Mouse (Mus musculus): ENCODE data around the gene Galr3.
A peak's percentile ranks its signal among the peaks of the same experiment; 100 is the strongest.
"Not testable (repeated sequence)": the region's sequence is repeated elsewhere in the genome, so short reads cannot be mapped to it uniquely, and the experiment has no call there.

Galr3 gene

DNA sequence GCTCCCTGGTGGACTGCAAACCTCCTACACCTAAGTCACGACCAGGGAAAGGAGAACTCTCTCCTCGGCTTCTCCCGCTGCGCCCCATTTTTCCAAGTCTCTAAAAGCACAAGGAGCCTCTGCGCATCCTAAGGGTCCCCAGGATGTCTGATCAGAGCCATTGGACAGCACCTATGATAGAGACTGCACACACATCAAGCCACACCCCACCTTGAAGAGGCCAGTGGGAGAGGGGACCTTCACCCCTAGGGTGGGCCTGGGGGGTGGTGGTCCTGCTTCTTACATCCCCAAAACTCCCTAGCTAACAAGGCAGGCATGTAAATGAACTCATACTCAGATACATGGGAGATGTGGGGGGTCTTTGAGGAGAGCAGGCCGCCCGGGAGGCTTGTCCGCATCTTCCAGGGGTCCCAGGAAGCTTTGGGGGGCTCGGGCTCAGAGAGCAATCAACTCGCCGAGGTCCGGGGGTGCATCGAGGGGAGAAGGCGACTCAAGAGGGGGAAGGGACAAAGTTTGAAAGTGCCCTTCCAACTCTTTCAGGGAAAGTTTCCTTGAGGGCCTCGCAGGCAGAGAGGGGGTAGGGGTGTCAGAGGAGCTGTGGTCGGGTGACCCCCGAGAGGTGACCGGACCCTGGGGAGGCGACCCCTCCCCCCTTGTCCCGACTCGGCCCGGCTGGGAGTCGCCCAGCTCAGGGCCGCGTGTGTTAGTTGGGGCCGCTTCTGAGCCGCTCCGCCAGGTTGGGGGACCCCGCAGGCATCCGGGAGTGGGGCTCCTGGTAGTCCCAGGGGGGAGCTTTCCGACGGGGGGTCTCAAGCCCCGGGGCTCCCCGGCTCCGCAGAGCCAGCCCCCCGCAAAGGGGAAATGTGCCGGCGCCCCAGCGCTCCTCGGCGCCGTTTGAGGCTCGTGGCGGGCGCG, 14.1 kb upstream of the Galr3 start:
- DNase-seq: peak; percentile 96

DNA sequence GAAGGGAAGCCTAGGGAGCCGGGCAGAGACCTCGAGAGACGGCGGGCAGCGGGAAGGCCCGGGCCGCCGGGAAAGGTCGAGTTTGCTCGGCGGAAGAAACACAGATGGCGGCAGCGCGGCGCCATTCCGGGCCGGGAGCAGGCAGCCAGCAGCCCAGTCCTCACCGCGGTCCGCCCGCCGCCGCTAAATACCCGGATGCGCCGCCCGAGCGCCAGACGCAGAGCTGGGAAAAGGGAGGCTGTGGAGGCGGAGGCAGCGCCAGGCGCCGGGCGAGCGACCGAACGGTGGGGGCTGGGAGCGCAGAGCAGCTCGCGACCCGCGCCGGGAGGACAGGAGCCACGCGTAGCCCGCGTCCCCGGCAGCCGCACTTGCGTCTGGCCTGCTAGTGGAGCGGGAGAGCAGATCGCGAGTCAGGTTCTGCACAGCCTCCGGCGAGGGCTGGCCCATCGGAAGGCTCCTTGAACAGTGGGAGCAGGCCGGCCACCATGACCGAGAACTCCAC, 13.4 kb upstream of the Galr3 start, which contains the start of gene H1f0:
TSS of gene H1f0 (plus strand) at position 214 of the 502 bp plus-strand sequence.
- peak; percentile 99 for DNase-seq

DNA sequence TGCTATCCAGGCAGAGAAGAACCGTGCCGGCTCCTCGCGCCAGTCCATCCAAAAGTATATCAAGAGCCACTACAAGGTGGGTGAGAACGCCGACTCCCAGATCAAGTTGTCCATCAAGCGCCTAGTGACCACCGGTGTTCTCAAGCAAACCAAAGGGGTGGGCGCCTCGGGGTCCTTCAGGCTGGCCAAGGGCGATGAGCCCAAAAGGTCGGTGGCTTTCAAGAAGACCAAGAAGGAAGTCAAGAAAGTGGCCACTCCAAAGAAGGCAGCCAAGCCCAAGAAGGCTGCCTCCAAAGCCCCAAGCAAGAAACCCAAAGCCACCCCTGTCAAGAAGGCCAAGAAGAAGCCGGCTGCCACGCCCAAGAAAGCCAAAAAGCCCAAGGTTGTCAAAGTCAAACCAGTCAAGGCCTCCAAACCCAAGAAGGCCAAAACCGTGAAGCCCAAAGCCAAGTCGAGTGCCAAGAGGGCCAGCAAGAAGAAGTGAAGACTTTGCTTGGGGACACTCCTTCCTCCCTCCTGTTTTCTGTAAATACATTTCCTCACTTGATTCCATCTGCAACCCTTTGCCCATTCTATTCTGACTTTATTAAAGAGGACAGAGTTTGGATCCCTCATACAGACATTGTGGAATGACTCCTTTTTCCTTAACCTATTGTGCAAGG, 12.7 kb upstream of the Galr3 start:
- DNase-seq: no peak

GRCm38 (mm10) chr15:79029519-79030241, 12.0 kb upstream of the Galr3 start:
- peak; percentile 88 for DNase-seq

GRCm38 (mm10) chr15:79030551-79031435, 10.9 kb upstream of the Galr3 start:
- DNase-seq: peak; percentile 100

GRCm38 (mm10) chr15:79031908-79032307, 9.8 kb upstream of the Galr3 start:
- not testable (repeated sequence) for DNase-seq

DNA sequence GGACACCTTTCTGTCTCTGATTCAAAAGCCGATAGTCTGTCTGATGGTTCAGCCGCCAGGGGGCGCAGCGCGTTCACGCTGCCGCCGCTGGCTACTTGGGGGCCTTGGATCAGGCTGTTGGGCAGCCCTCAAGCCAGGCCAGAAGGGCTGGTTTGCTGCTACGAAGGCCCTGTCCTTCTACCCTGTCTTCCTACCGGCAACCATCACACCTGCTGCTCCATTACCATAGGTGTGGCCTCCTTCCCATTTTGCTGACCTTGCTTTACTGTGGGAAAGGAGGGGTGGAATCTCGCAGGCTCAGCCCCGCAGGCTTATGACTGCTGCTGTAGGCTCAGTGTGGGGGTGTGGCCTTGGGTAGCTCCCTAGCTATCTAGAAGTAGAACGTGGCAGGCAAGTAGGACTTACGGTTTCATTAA, 3.8 kb upstream of the Galr3 start:
- peak; percentile 95 for DNase-seq

- peak; percentile 91 for DNase-seq
Observed at GRCm38 (mm10) chr15:79038331-79038730, 3.4 kb upstream of the Galr3 start.

DNA sequence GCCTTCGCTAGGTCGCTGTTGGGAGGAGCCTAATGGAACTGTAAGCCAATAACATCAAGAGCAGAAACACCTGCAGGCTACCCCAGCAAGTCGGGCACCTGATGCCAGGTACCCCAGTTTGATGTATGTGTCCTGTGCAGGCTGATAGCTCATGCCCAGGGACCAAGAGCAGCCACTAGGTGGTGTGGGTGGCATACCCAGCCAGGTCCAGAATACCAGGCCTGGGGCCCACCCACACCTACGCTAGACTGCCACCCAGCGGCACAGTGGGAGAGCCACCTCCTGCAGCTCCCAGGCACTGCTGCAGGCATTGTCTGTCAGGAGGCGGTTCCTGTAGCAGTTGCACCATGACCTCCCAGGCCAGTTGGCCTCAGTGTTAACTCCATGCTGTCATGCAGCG, 2.8 kb upstream of the Galr3 start:
- peak; percentile 97 for DNase-seq

- no peak for DNase-seq
Observed at GRCm38 (mm10) chr15:79040501-79041416, 926 bp upstream of the Galr3 start.

DNA sequence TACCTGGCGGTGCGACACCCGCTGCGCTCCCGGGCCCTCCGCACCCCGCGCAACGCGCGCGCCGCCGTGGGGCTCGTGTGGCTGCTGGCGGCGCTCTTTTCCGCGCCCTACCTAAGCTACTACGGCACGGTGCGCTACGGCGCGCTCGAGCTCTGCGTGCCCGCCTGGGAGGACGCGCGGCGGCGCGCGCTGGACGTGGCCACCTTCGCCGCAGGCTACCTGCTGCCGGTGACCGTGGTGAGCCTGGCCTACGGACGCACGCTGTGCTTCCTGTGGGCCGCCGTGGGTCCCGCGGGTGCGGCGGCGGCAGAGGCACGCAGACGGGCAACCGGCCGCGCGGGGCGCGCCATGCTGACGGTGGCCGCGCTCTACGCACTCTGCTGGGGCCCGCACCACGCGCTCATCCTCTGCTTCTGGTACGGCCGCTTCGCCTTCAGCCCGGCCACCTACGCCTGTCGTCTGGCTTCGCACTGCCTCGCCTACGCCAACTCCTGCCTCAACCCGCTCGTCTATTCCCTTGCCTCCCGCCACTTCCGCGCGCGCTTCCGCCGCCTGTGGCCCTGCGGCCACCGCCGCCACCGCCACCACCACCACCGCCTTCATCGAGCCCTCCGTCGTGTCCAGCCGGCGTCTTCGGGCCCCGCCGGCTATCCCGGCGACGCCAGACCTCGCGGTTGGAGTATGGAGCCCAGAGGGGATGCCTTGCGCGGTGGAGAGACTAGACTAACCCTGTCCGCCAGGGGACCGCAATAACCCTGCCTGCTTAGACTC, 1.2 kb downstream of the Galr3 start:
- no peak for DNase-seq

DNA sequence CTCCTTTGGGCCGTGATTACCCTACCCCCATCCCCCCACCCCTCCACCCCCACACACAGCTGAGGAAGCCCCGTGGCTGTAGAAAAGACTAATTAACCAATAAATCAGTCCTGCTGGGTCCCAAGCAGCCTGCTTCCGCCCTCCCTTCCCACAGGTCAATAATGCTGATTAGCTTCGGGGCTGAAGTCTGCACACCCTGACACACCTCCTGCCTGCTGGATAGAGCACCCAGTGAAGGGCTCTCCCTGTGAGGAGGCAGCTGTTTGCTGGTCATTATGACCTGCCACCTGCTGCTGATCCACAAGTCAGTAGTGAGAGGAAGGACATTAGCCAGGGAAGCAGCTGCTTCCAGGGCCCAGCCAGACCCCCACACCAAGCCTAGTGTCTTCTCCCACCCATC, 3.2 kb downstream of the Galr3 start:
- no peak for DNase-seq

DNA sequence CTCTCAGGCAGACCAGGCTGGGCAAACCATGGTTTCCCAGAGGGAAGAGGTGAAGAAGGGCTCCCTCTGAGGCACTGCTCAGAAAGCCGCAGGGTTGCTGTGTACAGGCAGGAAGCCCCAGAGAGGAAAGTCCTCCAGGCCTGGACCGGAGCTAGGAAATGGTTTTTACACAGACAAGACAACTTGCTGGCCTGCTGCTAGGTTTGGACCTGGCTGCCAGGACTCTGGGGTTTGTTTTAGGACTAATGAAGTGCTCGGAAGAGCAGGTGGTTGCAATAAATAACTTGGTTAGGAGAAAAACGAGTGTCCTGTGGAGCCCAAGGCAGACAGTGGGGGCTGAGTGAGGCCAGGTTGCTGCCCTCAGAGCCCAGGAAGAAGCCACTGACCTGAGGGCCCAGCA, 6.5 kb downstream of the Galr3 start:
- DNase-seq: no peak

DNA sequence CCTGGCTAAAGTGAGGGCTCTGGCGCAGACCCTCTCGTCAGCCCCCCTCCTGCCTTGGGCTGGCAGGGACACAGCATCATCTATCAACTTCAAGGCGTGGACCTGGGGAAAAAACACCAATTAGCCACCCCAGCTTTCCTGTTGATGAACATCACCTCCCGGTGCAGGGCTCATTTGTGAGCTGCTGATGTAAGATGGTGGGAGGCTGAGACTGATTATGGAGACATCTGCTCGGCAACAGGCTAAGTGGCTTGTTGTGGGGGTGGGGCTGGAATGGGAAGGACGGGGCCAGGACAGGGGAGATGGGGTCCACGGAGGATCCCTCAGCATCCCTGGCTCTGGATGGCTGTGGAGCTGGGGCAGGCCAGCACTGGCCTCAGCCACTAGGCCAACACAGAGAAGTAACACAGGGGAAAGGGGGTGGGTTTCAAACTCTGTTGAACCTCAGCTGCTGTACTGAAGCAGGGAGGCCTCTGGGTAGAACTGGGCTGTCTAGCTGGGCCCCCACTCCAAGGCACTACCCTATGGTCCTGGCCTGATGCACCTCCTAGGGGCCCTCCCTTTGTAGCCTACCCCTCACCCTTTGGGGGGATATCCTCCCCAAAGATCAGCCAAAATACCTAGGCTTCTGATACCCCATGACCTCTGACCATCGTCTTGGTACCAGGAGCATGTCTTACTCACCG, 8.6 kb downstream of the Galr3 start:
- DNase-seq: no peak

- no peak for DNase-seq
Observed at GRCm38 (mm10) chr15:79050964-79051363, 9.3 kb downstream of the Galr3 start.

DNA sequence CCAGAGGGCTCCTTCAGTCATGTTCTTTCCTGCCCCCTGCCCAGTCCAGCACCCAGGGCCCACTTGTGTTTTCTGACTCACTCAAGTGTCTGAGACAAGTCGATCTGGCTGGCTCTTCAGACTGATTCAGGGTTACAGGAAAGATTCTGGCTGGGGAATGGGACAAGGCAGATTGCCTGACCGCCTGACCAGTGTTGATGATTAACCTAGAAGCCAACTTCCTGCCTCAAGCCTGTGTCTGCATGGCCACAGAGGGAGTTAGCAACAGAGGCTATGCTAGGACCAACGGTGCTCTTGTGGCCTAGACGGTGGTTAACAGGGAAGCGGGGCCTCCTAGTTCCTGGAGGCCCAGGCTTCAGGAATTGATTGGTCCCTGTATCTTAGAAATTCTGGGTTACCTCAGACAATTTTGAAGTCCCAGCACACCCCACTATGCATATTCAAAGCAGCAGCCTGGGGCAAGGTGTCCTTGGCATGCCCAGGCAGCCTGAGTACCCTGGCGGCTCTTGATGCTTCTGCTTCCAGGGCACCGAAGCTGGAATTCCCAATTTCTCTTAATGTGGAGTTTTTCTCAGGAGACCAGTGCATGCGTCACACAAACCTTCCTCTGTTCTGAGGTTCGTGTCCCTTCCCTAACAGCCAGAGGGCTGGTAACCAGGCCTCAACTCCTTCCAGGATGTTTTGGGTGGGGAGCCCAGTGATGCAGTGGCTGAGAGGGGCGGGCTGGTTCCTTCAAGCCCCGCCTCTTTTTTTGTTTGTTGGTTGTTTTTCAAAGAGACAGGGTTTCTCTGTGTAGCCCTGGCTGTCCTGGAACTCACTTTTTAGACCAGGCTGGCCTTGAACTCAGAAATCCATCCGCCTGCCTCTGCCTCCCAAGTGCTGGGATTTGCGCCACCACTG, 10.0 kb downstream of the Galr3 start:
- DNase-seq: no peak

GRCm38 (mm10) chr15:79052366-79052765, 10.7 kb downstream of the Galr3 start:
- no peak for DNase-seq

DNA sequence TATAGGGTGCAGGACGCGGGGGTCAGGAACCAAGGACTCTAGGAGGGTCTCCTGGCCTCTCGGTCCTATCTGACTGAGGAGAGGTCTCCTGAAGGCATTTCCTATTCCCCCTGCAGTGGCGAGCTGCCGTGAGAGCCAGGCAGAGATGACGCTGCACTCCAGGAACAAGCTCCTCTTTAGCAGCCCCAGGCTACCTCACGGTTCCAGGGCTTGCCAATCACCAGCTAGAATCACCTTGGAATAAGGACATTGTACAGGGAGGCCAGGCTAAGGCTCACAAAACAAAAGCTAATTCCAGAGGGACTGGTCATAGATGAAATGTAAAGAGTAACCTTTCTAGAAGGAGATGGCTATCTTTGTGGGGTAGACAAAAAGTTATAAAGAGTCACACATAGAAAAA, 14.9 kb downstream of the Galr3 start:
- DNase-seq: no peak

DNA sequence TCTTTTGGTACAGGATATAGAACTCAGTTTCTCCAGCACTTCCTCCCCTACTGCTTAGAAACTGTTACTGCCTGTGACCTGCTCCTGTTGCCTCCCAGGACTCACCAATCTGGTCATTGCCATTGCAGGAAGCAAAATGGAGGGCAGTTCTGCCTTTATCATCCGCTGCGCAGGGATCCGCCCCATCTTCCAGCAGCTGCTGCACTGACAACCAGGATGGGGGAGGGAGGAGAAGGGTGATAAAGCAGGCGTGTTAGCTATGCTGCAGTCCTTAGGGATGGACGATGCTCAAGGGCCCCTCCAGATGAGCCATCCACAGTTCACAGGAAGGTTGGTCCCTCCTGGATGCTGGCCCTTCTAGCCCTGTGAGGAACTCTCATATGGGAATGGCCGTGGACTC, 16.2 kb downstream of the Galr3 start:
- DNase-seq: no peak
